Mouse (Mus musculus): ENCODE data around the gene Nrxn2.

Nrxn2 gene

GRCm38 (mm10) chr19:6405433-6405832, 13.1 kb upstream of the Nrxn2 start:
- Histone ChIP-seq H3K36me3 (ENCODE audit: insufficient read depth, low read length) (peaks cover 47% of the 10 kb centered on the region), H3K9me3 (ENCODE audit: low read length) (no peaks in the 10 kb centered on the region), H3K4me1 (replicated peaks; ENCODE audit: low read depth, low read length) (peaks cover 99% of the 10 kb centered on the region), H3K4me3 (replicated peaks; ENCODE audit: low read length) (peak overlapping the region; percentile 87), H3K27me3 (ENCODE audit: insufficient read depth, low read length) (peaks cover 34% of the 10 kb centered on the region)
- TF ChIP-seq CTCF (conservative IDR thresholded peaks at IDR 0.05; ENCODE audit: low read length) (no peak), POU5F1 (IDR thresholded peaks at IDR 0.05; ENCODE audit: borderline replicate concordance, low read length) (no peak), NANOG (IDR thresholded peaks at IDR 0.05; ENCODE audit: borderline replicate concordance, low read length) (no peak)

- Histone ChIP-seq H3K4me3 (replicated peaks; ENCODE audit: low read length) (peak overlapping the region; percentile 72), H3K36me3 (ENCODE audit: insufficient read depth, low read length) (peaks cover 56% of the 10 kb centered on the region), H3K4me1 (replicated peaks; ENCODE audit: low read depth, low read length) (peaks cover 100% of the 10 kb centered on the region), H3K27me3 (ENCODE audit: insufficient read depth, low read length) (peaks cover 27% of the 10 kb centered on the region), H3K9me3 (ENCODE audit: low read length) (no peaks in the 10 kb centered on the region)
- TF ChIP-seq POU5F1 (IDR thresholded peaks at IDR 0.05; ENCODE audit: borderline replicate concordance, low read length) (no peak), NANOG (IDR thresholded peaks at IDR 0.05; ENCODE audit: borderline replicate concordance, low read length) (no peak), CTCF (conservative IDR thresholded peaks at IDR 0.05; ENCODE audit: low read length) (no peak)
These were observed 11.4 kb upstream of the Nrxn2 start for GRCm38 (mm10) chr19:6407109-6407508.

GRCm38 (mm10) chr19:6407816-6408510, 10.6 kb upstream of the Nrxn2 start:
- Histone ChIP-seq H3K4me1 (replicated peaks; ENCODE audit: low read depth, low read length) (peaks cover 100% of the 10 kb centered on the region), H3K36me3 (ENCODE audit: insufficient read depth, low read length) (peaks cover 48% of the 10 kb centered on the region), H3K9me3 (ENCODE audit: low read length) (no peaks in the 10 kb centered on the region), H3K27me3 (ENCODE audit: insufficient read depth, low read length) (peaks cover 19% of the 10 kb centered on the region), H3K4me3 (replicated peaks; ENCODE audit: low read length) (peak overlapping the region; percentile 72)
- no peak for TF ChIP-seq POU5F1 (IDR thresholded peaks at IDR 0.05; ENCODE audit: borderline replicate concordance, low read length)
- TF ChIP-seq CTCF (conservative IDR thresholded peaks at IDR 0.05; ENCODE audit: low read length), result no peak
- TF ChIP-seq NANOG (IDR thresholded peaks at IDR 0.05; ENCODE audit: borderline replicate concordance, low read length), result no peak

GRCm38 (mm10) chr19:6408749-6409148, 9.8 kb upstream of the Nrxn2 start:
- Histone ChIP-seq H3K27me3 (ENCODE audit: insufficient read depth, low read length) (peaks cover 12% of the 10 kb centered on the region), H3K4me1 (replicated peaks; ENCODE audit: low read depth, low read length) (peaks cover 100% of the 10 kb centered on the region), H3K4me3 (replicated peaks; ENCODE audit: low read length) (peak overlapping the region; percentile 72), H3K36me3 (ENCODE audit: insufficient read depth, low read length) (peaks cover 45% of the 10 kb centered on the region), H3K9me3 (ENCODE audit: low read length) (no peaks in the 10 kb centered on the region)
- TF ChIP-seq CTCF (conservative IDR thresholded peaks at IDR 0.05; ENCODE audit: low read length) (no peak), POU5F1 (IDR thresholded peaks at IDR 0.05; ENCODE audit: borderline replicate concordance, low read length) (no peak), NANOG (IDR thresholded peaks at IDR 0.05; ENCODE audit: borderline replicate concordance, low read length) (no peak)

- H3K27me3 ChIP-seq (ENCODE audit: insufficient read depth, low read length), result peaks cover 11% of the 10 kb centered on the region
- H3K9me3 ChIP-seq (ENCODE audit: low read length), result no peaks in the 10 kb centered on the region
- H3K4me1 ChIP-seq (replicated peaks; ENCODE audit: low read depth, low read length), result peaks cover 100% of the 10 kb centered on the region
- TF ChIP-seq CTCF (conservative IDR thresholded peaks at IDR 0.05; ENCODE audit: low read length) (no peak), NANOG (IDR thresholded peaks at IDR 0.05; ENCODE audit: borderline replicate concordance, low read length) (no peak), POU5F1 (IDR thresholded peaks at IDR 0.05; ENCODE audit: borderline replicate concordance, low read length) (no peak)
- peak overlapping the region; percentile 72 for H3K4me3 ChIP-seq (replicated peaks; ENCODE audit: low read length)
- peaks cover 45% of the 10 kb centered on the region for H3K36me3 ChIP-seq (ENCODE audit: insufficient read depth, low read length)
These were observed 9.4 kb upstream of the Nrxn2 start for GRCm38 (mm10) chr19:6409176-6409575.

GRCm38 (mm10) chr19:6409936-6410335, 8.6 kb upstream of the Nrxn2 start:
- peaks cover 44% of the 10 kb centered on the region for H3K36me3 ChIP-seq (ENCODE audit: insufficient read depth, low read length)
- no peaks in the 10 kb centered on the region for H3K9me3 ChIP-seq (ENCODE audit: low read length)
- H3K4me1 ChIP-seq (replicated peaks; ENCODE audit: low read depth, low read length), result peaks cover 100% of the 10 kb centered on the region
- H3K27me3 ChIP-seq (ENCODE audit: insufficient read depth, low read length), result peaks cover 8% of the 10 kb centered on the region; the same call in 1 of the 2 replicates
- no peak for TF ChIP-seq CTCF (conservative IDR thresholded peaks at IDR 0.05; ENCODE audit: low read length)
- TF ChIP-seq NANOG (IDR thresholded peaks at IDR 0.05; ENCODE audit: borderline replicate concordance, low read length), result no peak
- no peak overlapping the region for H3K4me3 ChIP-seq (replicated peaks; ENCODE audit: low read length)

GRCm38 (mm10) chr19:6412798-6413197, 5.7 kb upstream of the Nrxn2 start:
- Histone ChIP-seq H3K9me3 (ENCODE audit: low read length) (no peaks in the 10 kb centered on the region), H3K36me3 (ENCODE audit: insufficient read depth, low read length) (peaks cover 38% of the 10 kb centered on the region), H3K27me3 (ENCODE audit: insufficient read depth, low read length) (peaks cover 8% of the 10 kb centered on the region; the same call in 1 of the 2 replicates), H3K4me3 (replicated peaks; ENCODE audit: low read length) (peak overlapping the region; percentile 78), H3K4me1 (replicated peaks; ENCODE audit: low read depth, low read length) (peaks cover 100% of the 10 kb centered on the region)
- TF ChIP-seq NANOG (IDR thresholded peaks at IDR 0.05; ENCODE audit: borderline replicate concordance, low read length) (no peak), CTCF (conservative IDR thresholded peaks at IDR 0.05; ENCODE audit: low read length) (no peak), POU5F1 (IDR thresholded peaks at IDR 0.05; ENCODE audit: borderline replicate concordance, low read length) (no peak)

- TF ChIP-seq POU5F1 (IDR thresholded peaks at IDR 0.05; ENCODE audit: borderline replicate concordance, low read length) (no peak), CTCF (conservative IDR thresholded peaks at IDR 0.05; ENCODE audit: low read length) (no peak), NANOG (IDR thresholded peaks at IDR 0.05; ENCODE audit: borderline replicate concordance, low read length) (no peak)
- peak overlapping the region; percentile 82 for H3K4me3 ChIP-seq (replicated peaks; ENCODE audit: low read length)
- H3K36me3 ChIP-seq (ENCODE audit: insufficient read depth, low read length), result peaks cover 29% of the 10 kb centered on the region
- H3K9me3 ChIP-seq (ENCODE audit: low read length), result no peaks in the 10 kb centered on the region
- H3K4me1 ChIP-seq (replicated peaks; ENCODE audit: low read depth, low read length), result peaks cover 91% of the 10 kb centered on the region
- H3K27me3 ChIP-seq (ENCODE audit: insufficient read depth, low read length), result peaks cover 25% of the 10 kb centered on the region
These were observed 3.1 kb upstream of the Nrxn2 start for GRCm38 (mm10) chr19:6415454-6415853.

All from E14TG2a.4 (cell line).